Mouse (Mus musculus): ENCODE measurements around the gene Atp5j2.

DNA sequence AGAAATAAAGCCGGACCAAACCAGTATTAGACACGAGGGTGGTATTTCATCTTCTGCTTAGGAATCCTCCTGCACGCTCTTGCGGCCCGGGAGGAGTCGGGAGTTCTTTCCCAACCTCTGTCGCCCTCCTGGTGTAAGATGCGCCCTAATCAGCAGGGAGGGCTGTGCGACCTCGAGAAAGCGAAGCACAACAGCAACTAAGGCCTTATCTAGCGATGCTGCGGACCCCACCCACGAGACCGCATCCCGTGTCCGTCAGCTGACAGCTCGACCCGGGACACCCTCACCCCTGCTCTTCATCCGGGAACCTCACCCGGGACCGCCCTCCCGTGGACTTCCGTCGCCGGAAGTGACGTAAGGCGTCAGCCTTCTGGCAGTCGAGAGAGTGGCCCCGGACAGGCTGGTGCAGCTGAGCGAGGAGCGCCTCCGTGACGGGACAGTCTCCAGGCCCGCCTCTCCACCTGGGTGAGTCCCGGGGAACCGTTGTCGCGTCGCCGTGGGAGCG lies 39.6 kb upstream of the Atp5j2 start, which contains the start of gene Zfp655:
- no peak; the same call in 1 of the 2 replicates for TF ChIP-seq GATA1 (IDR thresholded peaks at IDR 0.05; ENCODE audit: low read length)
- TF ChIP-seq TAL1 (IDR thresholded peaks at IDR 0.05; ENCODE audit: low read length), result no peak
